Mouse (Mus musculus) MEL (cell line): ENCODE data around the gene Lrrc26. TPM values are rescaled to one million over a fixed set of nuclear protein-coding genes. Genes with fewer than 3 reads are reported as not detected.

ENCODE experiments used
- DNase-seq: peaks from one replicate; pipeline ENCODE4 v3.0.0; 2011; ENCODE audit warnings: low read depth, low spot score
- H3K27ac ChIP-seq: 2 replicates; pipeline ENCODE4 v1.5.1; 2012; ENCODE audit warnings: low read depth, mild to moderate bottlenecking, control low read depth, low read length, moderate library complexity; ENCODE audit not compliant: control insufficient read depth
- H3K27me3 ChIP-seq, 2 experiments: fragments of 150-350 bp in 1 of 2; sonication (generic) in 1 of 2; 2 replicates each; pipeline ENCODE4 v1.6.1; 2012; ENCODE audit warnings: low read length in 2 of 2, mild to moderate bottlenecking in 2 of 2, improper control_type of control experiment in 1 of 2, moderate library complexity in 1 of 2; ENCODE audit not compliant: insufficient read depth in 2 of 2, control insufficient read depth in 1 of 2
- H3K36me3 ChIP-seq, 2 experiments: 2 replicates each; pipeline ENCODE4 v1.6.1; 2012 to 2014; ENCODE audit warnings: low read length in 2 of 2, improper control_type of control experiment in 1 of 2, inconsistent platforms in 1 of 2, mild to moderate bottlenecking in 1 of 2; ENCODE audit not compliant: insufficient read depth in 2 of 2, control insufficient read depth in 1 of 2
- H3K4me1 ChIP-seq, 2 experiments: fragments of 150-350 bp in 1 of 2; sonication (generic) in 1 of 2; 2 replicates each; pipeline ENCODE4 v1.6.1; 2012; ENCODE audit warnings: low read length in 2 of 2, improper control_type of control experiment in 1 of 2, mild to moderate bottlenecking in 1 of 2; ENCODE audit not compliant: insufficient read depth in 2 of 2, control insufficient read depth in 1 of 2
- H3K4me3 ChIP-seq, 2 experiments: fragments of 150-350 bp in 1 of 2; sonication (generic) in 1 of 2; 2 replicates each; pipeline ENCODE4 v1.5.1; 2012; ENCODE audit warnings: low read depth in 2 of 2, low read length in 2 of 2, mild to moderate bottlenecking in 2 of 2, moderate library complexity in 2 of 2, control low read depth in 1 of 2, improper control_type of control experiment in 1 of 2; ENCODE audit not compliant: control insufficient read depth in 1 of 2, insufficient read depth in 1 of 2
- H3K79me2 ChIP-seq: 2 replicates; pipeline ENCODE4 v1.6.1; 2012; ENCODE audit warnings: mild to moderate bottlenecking, low read length, moderate library complexity; ENCODE audit not compliant: control insufficient read depth, poor library complexity, insufficient read depth
- H3K9ac ChIP-seq: 2 replicates; pipeline ENCODE4 v1.6.1; 2012; ENCODE audit warnings: low read depth, mild to moderate bottlenecking, control low read depth, low read length, moderate library complexity; ENCODE audit not compliant: control insufficient read depth, poor library complexity, severe bottlenecking
- H3K9me3 ChIP-seq: fragments of 150-350 bp; sonication (generic); replicated peaks from 2 replicates; pipeline ENCODE4 v1.6.1; 2012; ENCODE audit warnings: mild to moderate bottlenecking, low read length, improper control_type of control experiment, moderate library complexity; ENCODE audit not compliant: insufficient read depth
- CTCF ChIP-seq, 3 experiments: IDR thresholded peaks in 2 of 3; conservative IDR thresholded peaks in 1 of 3; 2 replicates each; pipeline ENCODE4 v1.5.1; 2011 to 2012; ENCODE audit warnings: low read length in 3 of 3, low read depth in 2 of 3, mild to moderate bottlenecking in 2 of 3, improper control_type of control experiment in 1 of 3, inconsistent platforms in 1 of 3, mixed read lengths in 1 of 3, moderate library complexity in 1 of 3; ENCODE audit not compliant: control insufficient read depth in 1 of 3, insufficient read depth in 1 of 3, poor library complexity in 1 of 3, severe bottlenecking in 1 of 3
- ELF1 ChIP-seq: IDR thresholded peaks from 2 replicates; pipeline ENCODE4 v1.6.1; 2014; ENCODE audit warnings: low read depth, mild to moderate bottlenecking, inconsistent platforms, low read length, improper control_type of control experiment, moderate library complexity
- HCFC1 ChIP-seq: IDR thresholded peaks from 2 replicates; pipeline ENCODE4 v1.6.1; 2012; ENCODE audit warnings: low read depth, mild to moderate bottlenecking, inconsistent platforms, low read length, improper control_type of control experiment, moderate library complexity
- MAX ChIP-seq: IDR thresholded peaks from 2 replicates; pipeline ENCODE4 v1.6.1; 2011; ENCODE audit warnings: low read length, improper control_type of control experiment
- MAZ ChIP-seq: IDR thresholded peaks from 2 replicates; pipeline ENCODE4 v1.6.1; 2012; ENCODE audit warnings: low read depth, mild to moderate bottlenecking, inconsistent platforms, low read length, improper control_type of control experiment
- NELFE ChIP-seq: IDR thresholded peaks from 2 replicates; pipeline ENCODE4 v1.6.1; 2011; ENCODE audit warnings: low read depth, low read length, improper control_type of control experiment
- POLR2AphosphoS2 ChIP-seq: IDR thresholded peaks from 2 replicates; pipeline ENCODE4 v1.6.1; 2011; ENCODE audit warnings: low read length, improper control_type of control experiment
- RAD21 ChIP-seq: IDR thresholded peaks from 2 replicates; pipeline ENCODE4 v1.6.1; 2011; ENCODE audit warnings: mild to moderate bottlenecking, low read depth, low read length, improper control_type of control experiment
- SMC3 ChIP-seq: IDR thresholded peaks from 2 replicates; pipeline ENCODE4 v1.6.1; 2011; ENCODE audit warnings: low read depth, low read length, improper control_type of control experiment
- TAL1 ChIP-seq: IDR thresholded peaks from 2 replicates; pipeline ENCODE4 v1.6.1; 2012; ENCODE audit warnings: mild to moderate bottlenecking, inconsistent platforms, low read length, moderate library complexity, mixed read lengths
- ZC3H11A ChIP-seq: IDR thresholded peaks from 2 replicates; pipeline ENCODE4 v1.6.1; 2012; ENCODE audit warnings: low read depth, mild to moderate bottlenecking, inconsistent platforms, low read length, improper control_type of control experiment
- polyA plus RNA-seq, 2 experiments: library from polyadenylated mRNA; stranded (reverse) in 1 of 2; unstranded in 1 of 2; fragments of >175 nt in 1 of 2; fragments of >200 nt in 1 of 2; gene quantifications; 2 replicates each; pipeline versions ENCODE4 v1.2.1 to v1.2.4; 2012; ENCODE audit warnings: low replicate concordance in 2 of 2, low read depth in 1 of 2; ENCODE audit not compliant: insufficient read length in 2 of 2, insufficient read depth in 1 of 2, missing spikeins in 1 of 2
- total RNA-seq: library from RNA; depleted of rRNA; stranded (reverse); fragments of 300-350 nt; gene quantifications from 2 replicates; pipeline ENCODE4 v1.2.3, GENCODE M21; 2012

The Lrrc26 gene
- total and polyA plus RNA-seq, 3 experiments: not detected

DNA sequence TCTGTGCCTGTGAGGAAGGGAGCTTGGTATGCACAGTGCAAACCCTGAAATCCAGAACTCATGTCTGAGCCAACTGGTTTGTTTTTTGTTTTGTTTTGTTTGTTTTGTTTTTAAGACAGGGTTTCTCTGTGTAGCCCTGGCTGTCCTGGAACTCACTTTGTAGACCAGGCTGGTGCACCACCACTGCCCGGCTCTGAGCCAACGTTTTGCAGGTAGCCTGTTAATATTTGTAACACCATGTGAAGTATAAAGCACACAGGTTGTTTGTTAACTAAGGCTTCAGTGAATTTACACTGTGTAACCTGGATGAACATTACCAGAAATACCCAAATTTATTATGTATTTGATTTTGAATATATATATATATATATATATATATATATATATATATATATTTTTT is 36.3 kb downstream of the Lrrc26 start:
- Histone ChIP-seq H3K4me3 (no peak overlapping the region), H3K9ac (no peak overlapping the region), H3K4me1 (peaks cover 2 to 19% of the 10 kb centered on the region in 2 experiments; a peak in 3 of 4 replicates), H3K27ac (no peak overlapping the region), H3K9me3 (no peaks in the 10 kb centered on the region)
- DNase-seq: no peak
- TF ChIP-seq HCFC1 (no peak), TAL1 (no peak), MAZ (no peak), NELFE (no peak)
- TF ChIP-seq, all 39 proteins: peak for 0
- Histone ChIP-seq H3K36me3 (peaks cover 0 to 14% of the 10 kb centered on the region in 2 experiments; a peak in 2 of 4 replicates), H3K27me3 (no peaks in the 10 kb centered on the region), H3K79me2 (no peaks in the 10 kb centered on the region)

DNA sequence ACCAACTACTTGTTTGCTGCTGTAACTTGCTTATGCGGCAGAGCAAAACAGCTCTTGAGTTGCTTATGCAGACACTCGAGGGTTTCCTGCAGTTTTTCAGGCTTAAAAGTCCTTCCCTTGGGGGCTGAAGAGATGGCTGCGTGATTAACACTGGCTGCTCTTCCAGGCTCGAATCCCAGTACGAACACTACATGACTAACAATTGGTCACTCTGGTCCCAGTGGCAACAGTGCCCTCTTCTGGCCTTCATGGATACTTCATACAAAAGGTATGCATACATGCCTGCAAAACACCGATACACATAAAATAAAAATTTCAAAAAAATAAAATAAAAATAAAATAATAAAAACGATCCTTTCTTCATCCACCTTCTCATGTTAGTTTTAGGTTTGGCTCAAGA is 38.7 kb downstream of the Lrrc26 start:
- Histone ChIP-seq H3K36me3 (peaks cover 0 to 16% of the 10 kb centered on the region in 2 experiments; a peak in 2 of 4 replicates), H3K27ac (no peak overlapping the region), H3K4me1 (peaks cover 5 to 21% of the 10 kb centered on the region in 2 experiments), H3K9ac (no peak overlapping the region), H3K27me3 (no peaks in the 10 kb centered on the region), H3K79me2 (peaks cover 13% of the 10 kb centered on the region), H3K9me3 (no peaks in the 10 kb centered on the region), H3K4me3 (no peak overlapping the region)
- TF ChIP-seq RAD21 (peak; percentile 75), HCFC1 (0 out of 2 replicates have a peak, but pooled peaks have one; percentile 30), ZC3H11A (peak; percentile 55), SMC3 (peak; percentile 81), POLR2AphosphoS2 (no peak), CTCF (IDR thresholded peaks at IDR 0.05 in 2 of 3, conservative IDR thresholded peaks at IDR 0.05 in 1 of 3; ENCODE audit: control insufficient read depth in 1 of 3, insufficient read depth in 1 of 3, low read depth in 2 of 3, low read length in 3 of 3, poor library complexity in 1 of 3, severe bottlenecking in 1 of 3) (peak; percentile 65 to 81 (median 66))
- peak; percentile 77 for DNase-seq

DNA sequence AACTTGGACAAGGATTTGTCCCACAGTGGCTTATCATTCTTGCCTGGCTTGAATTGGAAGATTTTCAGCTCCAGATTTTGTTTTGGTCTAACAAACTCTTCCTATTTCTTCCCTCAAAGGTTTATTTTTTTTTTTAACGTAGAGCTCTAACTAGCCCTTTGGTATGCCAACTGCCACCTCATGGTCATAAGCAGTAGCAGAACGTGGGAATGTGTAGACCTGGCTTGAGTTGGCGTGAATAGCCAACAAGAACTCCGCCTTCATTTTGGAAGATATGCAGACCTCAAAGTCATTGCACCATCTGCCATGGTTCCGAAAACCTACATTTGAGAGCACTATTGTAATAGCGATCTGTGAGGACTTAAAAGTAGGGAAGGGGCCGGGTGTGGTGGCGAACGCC is 41.8 kb downstream of the Lrrc26 start:
- Histone ChIP-seq H3K27ac (no peak overlapping the region), H3K9me3 (no peaks in the 10 kb centered on the region)

More for the DNA sequence above, 41.8 kb downstream of the Lrrc26 start:
- peak; percentile 38 for DNase-seq
- peak overlapping the region; percentile 78 to 92 for H3K4me3 ChIP-seq
- peaks cover 3 to 19% of the 10 kb centered on the region in 2 experiments; a peak in 3 of 4 replicates for H3K4me1 ChIP-seq
- H3K9ac ChIP-seq: peak overlapping the region; percentile 90
- no peaks in the 10 kb centered on the region for H3K27me3 ChIP-seq
- H3K36me3 ChIP-seq: peaks cover 0 to 15% of the 10 kb centered on the region in 2 experiments; a peak in 2 of 4 replicates
- H3K79me2 ChIP-seq: peaks cover 22% of the 10 kb centered on the region
- TF ChIP-seq TAL1 (no peak), ELF1 (no peak), MAX (no peak)
